Mouse (Mus musculus): Measurements from ENCODE around the gene Fkbp1a. TPM values are rescaled to one million over a fixed set of nuclear protein-coding genes. Genes with fewer than 3 reads are reported as not detected.

Gene Fkbp1a
- polyA plus RNA-seq, 1 experiment from 2014 or later: 718 TPM

GRCm38 (mm10) chr2:151586807-151587206, 44.5 kb downstream of the Fkbp1a start:
- no peak for ATAC-seq (replicated peaks; ENCODE audit: low FRiP score)
- H3K4me2 ChIP-seq: no peak overlapping the region
- no peak overlapping the region for H3K27ac ChIP-seq
- 100% methylated on average over 1 of the region's 1 CpGs for WGBS
- no peaks in the 10 kb centered on the region for H3K9me3 ChIP-seq (replicated peaks)
- H3K4me3 ChIP-seq (replicated peaks): no peak overlapping the region
- H3K27me3 ChIP-seq: no peaks in the 10 kb centered on the region
- H3K36me3 ChIP-seq: no peaks in the 10 kb centered on the region
- no peaks in the 10 kb centered on the region for H3K4me1 ChIP-seq
- H3K9ac ChIP-seq: no peak overlapping the region

- Histone ChIP-seq H3K36me3 (no peaks in the 10 kb centered on the region), H3K4me2 (no peak overlapping the region), H3K9me3 (replicated peaks) (no peaks in the 10 kb centered on the region), H3K4me1 (no peaks in the 10 kb centered on the region), H3K27me3 (no peaks in the 10 kb centered on the region), H3K4me3 (replicated peaks) (no peak overlapping the region), H3K9ac (no peak overlapping the region), H3K27ac (no peak overlapping the region)
- 75% methylated on average over 9 of the region's 9 CpGs for WGBS
- ATAC-seq (replicated peaks; ENCODE audit: low FRiP score): no peak
Observed at GRCm38 (mm10) chr2:151587306-151587705, 45.0 kb downstream of the Fkbp1a start.

- Histone ChIP-seq H3K4me2 (no peak overlapping the region), H3K36me3 (no peaks in the 10 kb centered on the region), H3K9me3 (replicated peaks) (no peaks in the 10 kb centered on the region), H3K9ac (no peak overlapping the region), H3K4me3 (replicated peaks) (no peak overlapping the region), H3K27ac (no peak overlapping the region), H3K27me3 (no peaks in the 10 kb centered on the region; the same call in 1 of the 2 replicates), H3K4me1 (peaks cover 8% of the 10 kb centered on the region; the same call in 1 of the 2 replicates)
- 69% methylated on average over 2 of the region's 2 CpGs for WGBS
- ATAC-seq (replicated peaks; ENCODE audit: low FRiP score): no peak
Observed at GRCm38 (mm10) chr2:151598068-151598467, 55.8 kb downstream of the Fkbp1a start.

GRCm38 (mm10) chr2:151602106-151602505, 59.8 kb downstream of the Fkbp1a start:
- H3K27me3 ChIP-seq: no peaks in the 10 kb centered on the region; the same call in 1 of the 2 replicates
- no peak overlapping the region for H3K27ac ChIP-seq
- no peak overlapping the region for H3K9ac ChIP-seq
- H3K36me3 ChIP-seq: no peaks in the 10 kb centered on the region
- H3K4me3 ChIP-seq (replicated peaks): no peak overlapping the region
- WGBS: 72% methylated on average over 4 of the region's 4 CpGs
- H3K4me2 ChIP-seq: no peak overlapping the region
- ATAC-seq (replicated peaks; ENCODE audit: low FRiP score): no peak
- H3K4me1 ChIP-seq: peaks cover 11% of the 10 kb centered on the region; the same call in 1 of the 2 replicates
- H3K9me3 ChIP-seq (replicated peaks): no peaks in the 10 kb centered on the region

GRCm38 (mm10) chr2:151603630-151604029, 61.3 kb downstream of the Fkbp1a start:
- Histone ChIP-seq H3K4me2 (no peak overlapping the region), H3K27ac (no peak overlapping the region), H3K9ac (no peak overlapping the region), H3K4me3 (replicated peaks) (no peak overlapping the region), H3K36me3 (no peaks in the 10 kb centered on the region), H3K27me3 (no peaks in the 10 kb centered on the region; the same call in 1 of the 2 replicates), H3K4me1 (peaks cover 11% of the 10 kb centered on the region; the same call in 1 of the 2 replicates), H3K9me3 (replicated peaks) (no peaks in the 10 kb centered on the region)
- WGBS: 24% methylated on average over 4 of the region's 4 CpGs
- ATAC-seq (replicated peaks; ENCODE audit: low FRiP score): 0 out of 2 replicates have a peak, but pooled peaks have one; percentile 23

GRCm38 (mm10) chr2:151605437-151605987, 63.2 kb downstream of the Fkbp1a start:
- no peak overlapping the region for H3K27ac ChIP-seq
- no peaks in the 10 kb centered on the region for H3K9me3 ChIP-seq (replicated peaks)
- H3K4me1 ChIP-seq: peaks cover 17% of the 10 kb centered on the region
- H3K9ac ChIP-seq: no peak overlapping the region
- WGBS: 46% methylated on average over 11 of the region's 11 CpGs
- no peaks in the 10 kb centered on the region for H3K27me3 ChIP-seq
- no peak overlapping the region for H3K4me3 ChIP-seq (replicated peaks)
- ATAC-seq (replicated peaks; ENCODE audit: low FRiP score): no peak
- H3K36me3 ChIP-seq: no peaks in the 10 kb centered on the region
- H3K4me2 ChIP-seq: no peak overlapping the region

- Histone ChIP-seq H3K9me3 (replicated peaks) (no peaks in the 10 kb centered on the region), H3K27me3 (no peaks in the 10 kb centered on the region), H3K4me3 (replicated peaks) (no peak overlapping the region), H3K36me3 (no peaks in the 10 kb centered on the region), H3K9ac (no peak overlapping the region), H3K4me2 (no peak overlapping the region), H3K27ac (no peak overlapping the region), H3K4me1 (peaks cover 16% of the 10 kb centered on the region)
- ATAC-seq (replicated peaks; ENCODE audit: low FRiP score): no peak
- WGBS: 79% methylated on average over 1 of the region's 1 CpGs
Observed at GRCm38 (mm10) chr2:151608435-151608834, 66.2 kb downstream of the Fkbp1a start.

GRCm38 (mm10) chr2:151609974-151610373, 67.7 kb downstream of the Fkbp1a start:
- peak; percentile 89 for ATAC-seq (replicated peaks; ENCODE audit: low FRiP score)
- WGBS: 22% methylated on average over 3 of the region's 3 CpGs
- no peak overlapping the region for H3K9ac ChIP-seq
- H3K27ac ChIP-seq: peak overlapping the region; percentile 4; the same call in 1 of the 2 replicates
- H3K4me1 ChIP-seq: peaks cover 14% of the 10 kb centered on the region
- H3K9me3 ChIP-seq (replicated peaks): no peaks in the 10 kb centered on the region
- no peak overlapping the region for H3K4me2 ChIP-seq
- H3K4me3 ChIP-seq (replicated peaks): no peak overlapping the region
- H3K36me3 ChIP-seq: no peaks in the 10 kb centered on the region
- no peaks in the 10 kb centered on the region for H3K27me3 ChIP-seq

Other genes with a start within 250 kb of the Fkbp1a start
- gene 4921509C19Rik, start 66.3 kb upstream of the Fkbp1a start, polyA plus RNA-seq (2015; fragmentation: Nextera tagmentation; extraction: Ambion mirVana): not detected in 2 replicates
- 248 TPM in 2 replicates for gene Nsfl1c, start 48.3 kb upstream of the Fkbp1a start, polyA plus RNA-seq (2015; fragmentation: Nextera tagmentation; extraction: Ambion mirVana)
- gene Sdcbp2, start 30.1 kb downstream of the Fkbp1a start, polyA plus RNA-seq (2015; fragmentation: Nextera tagmentation; extraction: Ambion mirVana): 1.4 and 2.2 TPM in 2 replicates
- gene Snph, start 90.1 kb downstream of the Fkbp1a start, polyA plus RNA-seq (2015; fragmentation: Nextera tagmentation; extraction: Ambion mirVana): 0.59 and 0.95 TPM in 2 replicates
- not detected in 2 replicates for gene Rad21l, start 126.0 kb downstream of the Fkbp1a start, polyA plus RNA-seq (2015; fragmentation: Nextera tagmentation; extraction: Ambion mirVana)
- gene Tmem74b, start 159.5 kb downstream of the Fkbp1a start, polyA plus RNA-seq (2015; fragmentation: Nextera tagmentation; extraction: Ambion mirVana): 0.95 and 1.5 TPM in 2 replicates
- 42.2 and 43.0 TPM in 2 replicates for gene Psmf1, start 201.7 kb downstream of the Fkbp1a start, polyA plus RNA-seq (2015; fragmentation: Nextera tagmentation; extraction: Ambion mirVana)